Mouse (Mus musculus): ENCODE results near the gene Slc25a13.

Gene Slc25a13

GRCm38 (mm10) chr6:6167339-6168126 is 49.4 kb downstream of the Slc25a13 start:
- DNase-seq (ENCODE audit: low read depth), result no peak

DNA sequence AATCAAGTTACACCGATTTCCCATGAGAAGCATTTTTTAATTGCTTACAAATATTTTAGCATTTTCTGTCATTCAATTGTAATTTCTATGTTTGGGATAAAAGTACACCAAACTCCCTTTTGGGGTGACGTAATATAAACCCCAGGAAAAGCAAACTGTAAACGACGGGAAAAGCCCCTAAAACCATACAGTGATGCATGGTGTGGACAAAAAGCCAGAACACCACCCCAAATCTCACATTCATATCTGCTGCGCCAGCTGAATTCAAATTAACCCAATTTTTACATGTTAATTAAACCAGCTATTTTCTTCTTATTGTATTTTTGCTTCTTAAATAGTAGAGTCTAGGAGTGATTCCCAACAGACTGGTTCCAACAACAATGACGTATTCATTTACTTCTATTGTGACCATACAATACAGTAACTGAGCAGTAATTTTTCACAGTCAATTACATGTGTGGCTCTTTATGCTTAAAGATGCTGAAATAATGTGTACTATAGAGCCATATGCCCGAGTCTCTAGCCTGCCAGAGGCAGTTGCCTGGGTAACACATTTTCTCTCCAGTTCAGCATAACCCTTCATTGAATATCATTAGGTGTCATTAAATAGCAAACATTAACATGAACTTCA is 53.9 kb downstream of the Slc25a13 start:
- no peak for DNase-seq (ENCODE audit: low read depth)

DNA sequence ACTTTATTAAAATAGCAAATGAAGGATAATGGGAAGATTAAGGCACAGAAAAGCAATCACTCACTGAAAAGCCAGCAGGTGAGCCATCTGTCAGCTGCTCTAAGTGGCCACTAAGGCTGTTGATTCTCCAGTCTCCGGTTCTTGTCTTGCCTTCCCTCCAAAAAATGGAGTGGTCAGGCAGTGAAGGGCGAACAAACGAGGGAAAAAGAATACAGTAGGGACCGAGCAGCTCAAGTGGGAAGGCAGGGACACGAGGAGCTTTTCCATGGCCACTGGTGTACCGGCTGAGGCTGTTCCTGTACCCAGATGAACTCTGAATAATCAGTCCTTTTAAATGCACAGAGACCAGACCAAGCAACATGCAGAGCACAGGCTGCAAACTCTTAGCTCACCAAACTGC is 54.8 kb downstream of the Slc25a13 start:
- no peak for DNase-seq (ENCODE audit: low read depth)

- DNase-seq (ENCODE audit: low read depth), result no peak
Measured at GRCm38 (mm10) chr6:6160645-6161426, 56.1 kb downstream of the Slc25a13 start.

GRCm38 (mm10) chr6:6159221-6159859 is 57.6 kb downstream of the Slc25a13 start:
- no peak for DNase-seq (ENCODE audit: low read depth)

DNA sequence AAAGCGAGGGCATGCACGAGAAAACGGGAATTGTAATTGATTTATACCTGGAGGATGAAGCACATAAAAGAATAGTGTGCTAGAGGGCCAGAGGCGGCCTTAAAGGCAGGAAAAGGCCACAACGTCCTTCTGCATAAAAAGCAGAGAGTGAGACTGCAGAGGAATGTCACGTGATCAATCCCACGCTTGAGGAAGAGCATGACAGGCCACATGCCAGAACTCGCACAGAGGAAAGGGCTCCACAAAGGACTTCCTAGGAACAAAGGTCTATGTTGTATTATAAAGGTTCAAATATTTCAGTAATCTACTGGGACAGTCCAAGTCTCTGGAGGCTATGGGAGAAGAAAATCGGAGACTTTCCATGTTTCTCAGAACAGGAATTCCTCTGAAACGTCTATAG is 63.5 kb downstream of the Slc25a13 start:
- no peak for DNase-seq (ENCODE audit: low read depth)

GRCm38 (mm10) chr6:6150811-6151210 is 66.2 kb downstream of the Slc25a13 start:
- no peak for DNase-seq (ENCODE audit: low read depth)

- no peak for DNase-seq (ENCODE audit: low read depth)
Measured at GRCm38 (mm10) chr6:6149751-6150150, 67.2 kb downstream of the Slc25a13 start.

DNA sequence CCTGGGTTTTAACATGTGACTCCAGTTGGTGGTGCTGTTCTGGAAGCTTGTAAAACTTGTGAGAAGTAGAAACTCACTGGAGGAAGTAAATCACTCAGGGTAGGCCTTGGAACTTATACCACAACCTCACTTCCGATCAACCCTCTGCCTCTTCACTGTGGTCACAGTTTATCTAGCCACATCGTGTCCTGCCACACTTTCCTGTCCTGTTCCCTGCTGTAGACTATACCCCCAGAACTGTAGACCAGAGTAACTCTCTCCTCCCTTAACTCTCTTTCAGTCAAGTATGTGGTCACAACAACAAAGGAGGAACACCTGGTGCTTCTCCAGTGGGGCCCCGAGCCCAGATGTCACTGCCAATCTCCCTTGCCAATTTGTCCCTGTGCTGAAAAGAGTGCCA is 67.6 kb downstream of the Slc25a13 start:
- DNase-seq (ENCODE audit: low read depth), result no peak

DNA sequence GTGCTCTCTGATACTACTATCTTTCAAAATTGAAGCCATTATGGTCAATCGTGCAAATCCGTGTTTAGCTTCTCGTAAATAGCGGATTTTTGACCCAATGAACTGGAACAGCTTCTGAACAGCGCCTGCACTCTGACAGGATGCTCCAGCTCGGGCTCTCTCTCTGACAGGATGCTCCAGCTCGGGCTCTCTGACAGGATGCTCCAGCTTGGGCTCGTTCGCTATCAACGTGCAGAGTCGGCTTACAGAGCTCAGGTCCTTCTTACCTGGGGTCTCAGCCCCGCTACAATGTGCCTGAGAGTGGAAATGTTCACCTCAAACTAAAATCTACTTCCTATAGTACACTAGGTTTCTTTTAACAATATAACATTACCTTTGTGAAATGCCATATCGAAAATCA is 71.6 kb downstream of the Slc25a13 start:
- DNase-seq (ENCODE audit: low read depth), result no peak

DNA sequence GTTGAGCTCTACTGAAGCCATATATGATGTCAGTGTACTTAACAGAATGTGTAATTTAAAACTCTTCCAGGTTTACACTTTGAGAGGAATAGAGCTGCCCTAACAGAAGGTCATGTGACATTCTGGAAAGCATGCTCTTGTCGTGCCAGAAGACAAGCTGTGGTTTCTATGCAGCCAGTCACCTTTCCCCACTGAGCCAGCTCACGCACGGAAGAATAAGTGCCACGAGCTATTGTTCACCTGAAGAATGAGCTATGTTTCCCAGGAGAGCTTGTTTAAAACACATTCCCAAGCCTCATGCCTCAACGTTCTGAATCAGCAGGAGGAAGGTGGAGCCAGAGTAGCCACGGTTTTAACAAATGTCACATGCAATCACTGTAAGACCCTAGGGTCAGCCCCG is 73.4 kb downstream of the Slc25a13 start:
- DNase-seq (ENCODE audit: low read depth), result no peak

GRCm38 (mm10) chr6:6140370-6140769 is 76.6 kb downstream of the Slc25a13 start:
- DNase-seq (ENCODE audit: low read depth), result no peak

- no peak for DNase-seq (ENCODE audit: low read depth)
Measured at GRCm38 (mm10) chr6:6139061-6139460, 77.9 kb downstream of the Slc25a13 start.

DNA sequence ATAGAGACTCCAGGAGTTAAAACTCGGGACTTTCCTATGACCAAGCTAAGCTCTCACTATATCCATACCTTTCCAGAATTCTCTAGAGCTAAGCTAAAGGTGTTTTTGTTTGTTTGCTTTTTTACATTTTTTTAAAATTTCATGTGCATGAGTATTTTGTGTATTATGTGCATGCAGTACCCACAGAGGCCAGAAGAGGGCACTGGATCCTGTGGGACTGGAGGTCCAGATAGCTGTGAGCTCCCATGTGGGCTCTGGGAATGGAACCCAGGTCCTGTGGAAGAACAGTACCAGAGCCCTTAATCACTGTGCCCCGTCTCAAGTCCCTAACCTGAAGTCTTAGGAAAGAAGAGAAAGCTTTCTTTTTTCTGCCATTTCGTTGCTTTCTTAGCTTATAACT is 80.2 kb downstream of the Slc25a13 start:
- DNase-seq (ENCODE audit: low read depth), result no peak

GRCm38 (mm10) chr6:6134935-6135334 is 82.0 kb downstream of the Slc25a13 start:
- DNase-seq (ENCODE audit: low read depth), result no peak

DNA sequence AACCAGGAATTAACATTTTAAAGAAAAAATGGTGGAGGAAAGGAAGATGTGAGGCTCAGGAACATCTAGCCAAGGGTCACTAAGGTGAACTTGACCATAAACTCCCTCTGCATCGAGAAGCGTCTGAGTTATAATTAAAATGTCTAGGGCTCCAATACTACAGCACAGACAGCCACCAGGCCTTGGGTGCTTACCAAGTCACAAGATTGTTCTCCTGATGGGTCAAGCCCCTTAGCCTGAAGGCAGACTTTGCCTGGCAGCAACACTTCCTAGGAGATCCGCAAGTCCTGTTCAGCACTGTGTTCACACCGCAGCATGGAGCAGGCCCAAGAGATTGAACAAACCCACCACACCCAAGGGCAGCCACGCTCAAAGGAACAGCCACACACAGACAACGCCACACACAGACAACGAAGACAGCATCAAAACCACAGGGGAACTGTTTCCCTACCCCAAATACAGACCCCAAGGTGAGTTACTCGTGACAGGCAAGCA is 83.4 kb downstream of the Slc25a13 start:
- no peak for DNase-seq (ENCODE audit: low read depth)

- DNase-seq (ENCODE audit: low read depth), result no peak
Measured at GRCm38 (mm10) chr6:6132047-6132446, 84.9 kb downstream of the Slc25a13 start.

GRCm38 (mm10) chr6:6125620-6126019 is 91.4 kb downstream of the Slc25a13 start:
- DNase-seq (ENCODE audit: low read depth), result no peak

- no peak for DNase-seq (ENCODE audit: low read depth)
Measured at GRCm38 (mm10) chr6:6121904-6122303, 95.1 kb downstream of the Slc25a13 start.

DNA sequence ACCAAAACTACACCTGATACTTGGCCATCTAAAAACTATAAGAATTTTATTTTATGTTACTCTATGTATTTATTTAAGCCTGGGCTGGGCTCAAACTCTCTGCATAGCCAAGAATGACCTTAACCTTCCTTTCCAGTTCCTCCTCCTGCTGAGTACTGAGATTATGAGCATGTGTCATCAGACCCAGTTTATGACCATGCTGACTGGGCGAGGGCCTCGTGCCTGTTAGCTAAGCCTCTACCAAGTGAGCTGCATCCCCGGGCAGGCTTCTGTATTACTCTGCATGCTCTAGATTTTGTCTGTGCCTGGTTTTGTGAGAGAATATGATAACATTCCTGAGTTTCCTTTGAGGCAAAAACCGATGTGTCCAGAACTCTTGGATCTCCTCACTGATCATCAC is 96.1 kb downstream of the Slc25a13 start:
- DNase-seq (ENCODE audit: low read depth), result no peak

DNA sequence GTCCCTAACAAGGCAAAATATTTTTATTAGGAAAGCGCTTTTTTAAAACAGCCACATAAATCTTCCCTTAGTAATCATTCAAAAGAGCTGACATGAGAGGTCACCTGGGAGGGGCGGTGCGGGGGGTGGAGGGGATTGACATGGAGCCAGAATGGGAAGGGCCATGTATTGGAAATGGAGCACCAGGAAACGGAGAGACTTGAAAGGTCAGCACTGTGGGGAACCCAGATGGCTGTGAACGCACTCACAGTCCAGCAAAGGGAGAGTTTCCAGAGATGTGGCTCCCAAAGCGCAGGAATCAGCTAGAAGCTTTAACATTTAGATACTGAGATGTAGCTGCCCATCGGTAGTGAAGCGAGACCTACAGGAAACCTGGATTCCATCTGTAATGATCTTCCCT is 101.2 kb downstream of the Slc25a13 start:
- DNase-seq (ENCODE audit: low read depth), result no peak

DNA sequence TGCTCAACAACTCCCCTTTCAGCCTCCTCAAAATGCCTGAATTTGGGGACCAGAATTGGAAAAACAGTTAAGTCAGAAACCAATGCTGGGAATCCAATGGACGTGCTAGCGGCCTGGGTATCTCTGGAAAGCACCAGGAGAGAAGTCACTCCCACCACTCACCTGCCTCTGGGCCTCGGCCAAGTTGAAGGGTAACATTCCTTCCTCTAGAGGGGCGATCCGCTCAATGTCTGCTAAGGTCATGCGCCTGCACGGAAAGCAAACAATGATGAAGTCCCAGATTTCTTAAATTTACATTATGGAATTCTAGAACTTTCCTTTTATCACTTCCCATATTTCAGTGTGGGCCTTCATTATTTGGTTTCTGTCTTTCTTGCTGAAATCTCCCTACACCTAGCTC is 103.2 kb downstream of the Slc25a13 start:
- no peak for DNase-seq (ENCODE audit: low read depth)
